Mouse (Mus musculus) bone marrow, adult 2 months (tissue): ENCODE data around the gene Upp1.

Experiments used
- CTCF ChIP-seq: fragments of 200-500 bp; IDR thresholded peaks from 2 replicates; pipeline ENCODE4 v1.5.1; 2011; ENCODE audit warnings: low read length, control low read depth; ENCODE audit not compliant: control insufficient read depth, insufficient read depth
- POLR2A ChIP-seq: fragments of 200-500 bp; IDR thresholded peaks from 2 replicates; pipeline ENCODE4 v1.6.1; 2011; ENCODE audit warnings: low read depth, mild to moderate bottlenecking, control low read depth, low read length, borderline replicate concordance; ENCODE audit not compliant: control insufficient read depth

- TF ChIP-seq POLR2A (no peak), CTCF (no peak)
These were observed at the start of gene Upp1 for GRCm38 (mm10) chr11:9118050-9118420.
